Comparison of ENCODE assay signal across 17 mouse cellular contexts in the genomic region with DNA sequence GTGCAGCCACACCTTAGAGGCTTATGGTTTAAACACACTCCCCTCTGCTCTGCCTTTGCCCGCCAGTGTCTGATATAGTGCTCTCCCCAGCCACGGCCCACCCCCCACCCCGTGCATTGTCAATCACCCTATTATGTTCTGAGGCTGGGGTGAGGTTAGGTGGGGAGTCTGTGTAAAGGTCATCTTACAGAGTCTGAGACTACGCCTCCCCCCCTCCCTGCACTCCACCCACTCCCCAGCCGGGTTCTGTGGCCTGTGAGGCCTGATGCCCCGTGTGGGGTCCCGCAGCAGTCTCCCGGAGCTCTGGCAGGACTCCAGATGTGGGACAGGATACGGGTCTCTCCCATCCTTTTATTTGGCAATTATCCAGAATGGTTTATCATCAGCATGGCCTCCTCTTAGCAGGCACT.
DNase-seq lines count a peak whose midpoint lies in the region; ATAC-seq lines count a peak whose summit lies in the region.
"Had no signal": no experiment of that assay in that cellular context is flagged by ENCODE, and none has a peak within 500 bp of the region (broad histone marks: within the 10 kb centered on the region; RNA-seq: fewer than 3 reads in every experiment).

No protein-coding gene starts in this region.

- H3K9me3 ChIP-seq in heart, embryonic 11.5 days (replicated peaks; ENCODE audit: control insufficient read depth, low read length), result no peaks in the 10 kb centered on the region
- H3K9me3 ChIP-seq in lung, embryonic 15.5 days, result no peaks in the 10 kb centered on the region
- H3K9me3 ChIP-seq in hindbrain, embryonic 10.5 days, result no peaks in the 10 kb centered on the region
- no peaks in the 10 kb centered on the region for H3K9me3 ChIP-seq in intestine, embryonic 16.5 days (ENCODE audit: control insufficient read depth, low read length)
- H3K9me3 ChIP-seq: embryonic facial prominence, embryonic 15.5 days; heart, embryonic 10.5 days; limb, embryonic 15.5 days had no signal

- no peak overlapping the region for H3K4me2 ChIP-seq in heart, embryonic 11.5 days
- H3K4me2 ChIP-seq in lung, embryonic 15.5 days, result peak overlapping the region; percentile 11; the same call in 1 of the 2 replicates
- no peak overlapping the region for H3K4me2 ChIP-seq in intestine, embryonic 16.5 days (ENCODE audit: low read depth, low read length)
- H3K4me2 ChIP-seq: embryonic facial prominence, embryonic 15.5 days; limb, embryonic 15.5 days had no signal

- H3K4me1 ChIP-seq in heart, embryonic 11.5 days (ENCODE audit: control insufficient read depth, insufficient read depth, low read length), result no peaks in the 10 kb centered on the region
- H3K4me1 ChIP-seq in lung, embryonic 15.5 days, result 0 out of 2 replicates have a peak, but pooled peaks cover 3% of the 10 kb centered on the region
- peaks cover 10% of the 10 kb centered on the region for H3K4me1 ChIP-seq in hindbrain, embryonic 10.5 days (replicated peaks)
- H3K4me1 ChIP-seq in intestine, embryonic 16.5 days (ENCODE audit: control insufficient read depth, insufficient read depth, low read length), result 0 out of 2 replicates have a peak, but pooled peaks cover 3% of the 10 kb centered on the region
- H3K4me1 ChIP-seq: embryonic facial prominence, embryonic 15.5 days; heart, embryonic 10.5 days; limb, embryonic 15.5 days had no signal

- DNase-seq in heart, adult 11 months, result no peak
- no peak for DNase-seq in lung, postnatal 10 days
- peak; percentile 16 for DNase-seq in hindbrain, embryonic 10.5 days (ENCODE audit: low spot score)
- DNase-seq in left cerebral cortex, adult 8-10 months (ENCODE audit: low spot score in 2 of 2), result no peak
- no peak for DNase-seq in urinary bladder, adult 18-20 months (ENCODE audit: low spot score in 2 of 2)
- DNase-seq: cerebellum, adult 2 months; kidney, adult 8-10 months; lung, postnatal 4 days; right cerebral cortex, adult 18-20 months; thymus, postnatal 4 days had no signal

- no peaks in the 10 kb centered on the region for H3K27me3 ChIP-seq in heart, embryonic 11.5 days (ENCODE audit: control insufficient read depth, insufficient read depth, low read length)
- H3K27me3 ChIP-seq in lung, embryonic 15.5 days, result no peaks in the 10 kb centered on the region
- H3K27me3 ChIP-seq in hindbrain, embryonic 10.5 days (ENCODE audit: insufficient read depth, poor library complexity, severe bottlenecking), result no peaks in the 10 kb centered on the region
- H3K27me3 ChIP-seq in intestine, embryonic 16.5 days (replicated peaks; ENCODE audit: control insufficient read depth, insufficient read depth, low read length), result no peaks in the 10 kb centered on the region
- H3K27me3 ChIP-seq: embryonic facial prominence, embryonic 15.5 days; limb, embryonic 15.5 days had no signal

- WGBS in heart, embryonic 11.5 days (ENCODE audit: insufficient replicate concordance), result 47% methylated on average over 9 of the region's 9 CpGs
- WGBS in lung, embryonic 15.5 days, result 21% methylated on average over 9 of the region's 9 CpGs
- 24% methylated on average over 9 of the region's 9 CpGs for WGBS in hindbrain, embryonic 10.5 days
- WGBS in intestine, embryonic 16.5 days, result 25% methylated on average over 9 of the region's 9 CpGs

- no peak overlapping the region for H3K9ac ChIP-seq in heart, embryonic 11.5 days (ENCODE audit: low read depth, low read length)
- H3K9ac ChIP-seq in lung, embryonic 15.5 days, result no peak overlapping the region
- H3K9ac ChIP-seq in intestine, embryonic 16.5 days (ENCODE audit: low read depth, low read length), result no peak overlapping the region
- H3K9ac ChIP-seq: embryonic facial prominence, embryonic 15.5 days; limb, embryonic 15.5 days had no signal

- ATAC-seq in heart, embryonic 11.5 days (replicated peaks; ENCODE audit: insufficient number of reproducible peaks, low FRiP score, low TSS enrichment), result 0 out of 2 replicates have a peak, but pooled peaks have one; percentile 35
- peak; percentile 65 for ATAC-seq in lung, embryonic 15.5 days (ENCODE audit: borderline replicate concordance, extremely low read depth, low FRiP score, low TSS enrichment)
- ATAC-seq in intestine, embryonic 16.5 days, result peak; percentile 36

- H3K4me3 ChIP-seq in heart, embryonic 11.5 days (ENCODE audit: low read depth, low read length), result no peak overlapping the region
- no peak overlapping the region for H3K4me3 ChIP-seq in lung, embryonic 15.5 days
- H3K4me3 ChIP-seq in hindbrain, embryonic 10.5 days, result no peak overlapping the region
- H3K4me3 ChIP-seq in intestine, embryonic 16.5 days (ENCODE audit: low read length), result no peak overlapping the region
- H3K4me3 ChIP-seq: embryonic facial prominence, embryonic 15.5 days; heart, embryonic 10.5 days; limb, embryonic 15.5 days; myocyte had no signal

- H3K27ac ChIP-seq in heart, embryonic 11.5 days (ENCODE audit: low read depth, low read length), result no peak overlapping the region
- H3K27ac ChIP-seq in lung, embryonic 15.5 days, result no peak overlapping the region
- H3K27ac ChIP-seq in hindbrain, embryonic 10.5 days, result no peak overlapping the region; the same call in 1 of the 2 replicates
- H3K27ac ChIP-seq in intestine, embryonic 16.5 days (ENCODE audit: low read length), result no peak overlapping the region
- H3K27ac ChIP-seq: embryonic facial prominence, embryonic 15.5 days; heart, embryonic 10.5 days; limb, embryonic 15.5 days had no signal

- no peaks in the 10 kb centered on the region for H3K36me3 ChIP-seq in heart, embryonic 11.5 days (ENCODE audit: control insufficient read depth, insufficient read depth, low read length)
- no peaks in the 10 kb centered on the region for H3K36me3 ChIP-seq in lung, embryonic 15.5 days
- no peaks in the 10 kb centered on the region for H3K36me3 ChIP-seq in hindbrain, embryonic 10.5 days
- H3K36me3 ChIP-seq in intestine, embryonic 16.5 days (ENCODE audit: control insufficient read depth, insufficient read depth, low read length), result no peaks in the 10 kb centered on the region
- H3K36me3 ChIP-seq: embryonic facial prominence, embryonic 15.5 days; heart, embryonic 10.5 days; limb, embryonic 15.5 days had no signal
